Mouse (Mus musculus): ENCODE measurements around the gene Dse.

Dse gene

DNA sequence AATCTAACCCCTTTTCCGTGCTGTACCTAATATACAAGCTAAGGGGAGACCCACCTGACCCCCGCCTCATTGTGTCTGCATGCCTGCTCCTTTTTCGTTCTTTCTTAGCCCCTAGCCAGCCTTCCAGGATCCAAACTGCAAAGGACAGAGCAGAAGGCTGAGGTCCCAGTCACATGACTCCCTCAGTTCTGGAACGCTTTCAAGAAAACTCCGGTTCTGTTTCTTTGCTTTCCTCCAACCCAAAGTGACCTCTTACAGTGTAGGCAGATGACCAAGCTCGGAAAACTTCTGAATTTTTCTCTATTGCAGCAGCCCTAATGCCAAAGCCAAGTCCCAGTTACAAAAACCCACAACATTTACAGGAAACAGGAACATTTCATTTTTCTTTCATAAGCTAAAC lies 79.1 kb downstream of the Dse start:
- peak; percentile 95 for DNase-seq

DNA sequence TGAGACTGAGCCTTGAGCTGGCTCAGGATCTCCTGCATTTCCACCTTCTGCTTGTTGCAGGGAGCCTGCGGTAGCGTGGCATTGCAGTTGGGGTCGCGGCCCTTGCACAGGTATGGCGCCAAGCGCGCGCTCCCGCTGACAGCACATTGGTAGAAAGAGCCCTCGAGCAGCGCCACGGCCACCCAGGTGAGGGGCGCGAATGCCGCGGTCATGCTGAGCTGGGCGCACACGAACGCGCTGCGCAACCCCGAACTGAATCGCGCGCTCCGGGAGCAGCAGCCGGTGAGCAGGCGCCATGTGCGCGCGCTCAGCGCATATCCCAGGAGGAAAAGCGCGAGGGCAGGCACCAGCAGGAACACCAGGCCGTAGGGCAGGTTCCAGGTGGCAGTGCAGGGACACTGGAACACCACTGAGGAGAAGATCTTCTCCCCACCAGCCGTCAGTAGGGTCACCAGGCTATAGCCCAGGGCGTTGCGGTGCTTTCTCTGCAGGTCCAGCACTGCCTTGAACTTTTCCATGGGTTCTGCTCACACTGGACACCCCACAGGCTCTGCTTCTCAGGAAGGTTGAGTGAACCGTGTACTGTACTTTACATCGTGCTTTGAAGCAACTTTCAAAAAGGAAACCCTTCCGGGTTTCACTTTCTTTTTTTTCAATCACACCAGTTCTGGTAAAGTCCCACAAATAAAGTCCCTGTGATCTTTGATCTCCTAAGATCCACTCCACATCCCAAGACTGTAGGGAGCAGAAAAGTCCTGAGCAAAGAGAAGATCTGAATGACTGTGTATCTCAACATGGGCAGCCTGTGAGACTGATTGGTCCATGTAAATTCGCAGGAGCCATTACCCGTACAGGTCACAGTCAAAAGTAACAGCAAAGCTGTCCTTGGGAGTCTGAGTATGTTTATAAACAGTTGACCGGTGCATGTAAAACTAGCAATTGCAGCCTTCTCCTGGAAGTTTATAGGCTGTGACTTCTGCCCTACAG lies 79.8 kb downstream of the Dse start, which contains the start of gene Calhm6:
TSS of gene Calhm6 (minus strand) at position 593 of the 987 bp plus-strand sequence.
- peak; percentile 93 for DNase-seq

DNA sequence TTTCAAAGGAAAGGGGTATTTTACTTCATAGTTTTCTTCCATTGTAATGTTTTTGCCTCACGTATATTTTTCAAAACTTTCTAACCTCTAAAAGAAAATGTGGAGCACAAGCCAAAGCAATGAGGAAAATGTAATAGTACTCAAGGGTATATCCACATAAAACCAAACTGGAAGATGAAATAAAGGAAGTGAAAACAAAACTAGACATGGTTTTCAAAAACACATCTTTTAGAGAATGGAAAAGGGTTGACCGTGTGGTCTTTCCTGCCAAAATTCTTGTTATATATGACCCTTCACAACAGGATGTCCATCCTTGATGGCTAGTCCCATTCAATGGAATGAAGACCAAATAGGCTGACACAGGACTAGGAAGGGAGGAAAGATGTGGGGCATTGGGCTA lies 89.1 kb downstream of the Dse start:
- no peak for DNase-seq

DNA sequence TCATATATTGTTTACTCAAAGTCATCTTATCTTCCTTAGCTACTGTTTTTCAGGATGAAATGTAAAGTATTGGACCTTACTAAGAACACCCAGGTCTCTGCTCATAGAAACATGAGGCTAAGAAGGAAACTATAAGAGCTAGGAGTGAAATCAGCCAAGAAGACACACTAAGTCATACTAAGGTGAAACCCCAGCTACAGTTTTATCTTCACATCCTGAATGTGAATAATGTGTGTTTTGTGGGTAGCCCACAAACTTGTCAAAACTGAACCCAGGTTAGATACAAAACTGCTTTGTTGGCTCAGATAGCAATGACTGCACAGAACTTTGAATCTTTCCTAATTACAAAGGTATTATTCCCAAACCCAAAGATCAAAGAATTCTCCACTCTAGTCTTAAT lies 89.7 kb downstream of the Dse start:
- DNase-seq = no peak

DNA sequence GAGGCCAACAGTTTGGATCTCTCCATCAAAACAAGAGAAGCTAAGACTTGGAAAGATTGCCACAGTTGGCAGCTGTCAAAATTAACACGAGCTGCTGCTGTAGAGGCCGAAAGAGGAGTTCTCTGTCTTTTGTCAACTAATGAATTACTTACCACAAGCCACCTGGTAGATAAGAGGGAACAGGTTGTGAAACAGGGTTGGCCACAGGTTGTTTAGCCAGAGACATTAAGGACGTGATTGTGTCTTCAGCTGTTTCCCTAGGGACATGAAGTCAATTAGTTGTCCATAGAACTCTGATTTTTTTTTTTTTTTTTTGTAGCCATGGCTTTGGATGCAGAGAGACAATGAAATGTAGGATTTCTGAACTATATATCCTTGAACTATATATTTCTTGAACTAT lies 90.4 kb downstream of the Dse start:
- DNase-seq = no peak

DNA sequence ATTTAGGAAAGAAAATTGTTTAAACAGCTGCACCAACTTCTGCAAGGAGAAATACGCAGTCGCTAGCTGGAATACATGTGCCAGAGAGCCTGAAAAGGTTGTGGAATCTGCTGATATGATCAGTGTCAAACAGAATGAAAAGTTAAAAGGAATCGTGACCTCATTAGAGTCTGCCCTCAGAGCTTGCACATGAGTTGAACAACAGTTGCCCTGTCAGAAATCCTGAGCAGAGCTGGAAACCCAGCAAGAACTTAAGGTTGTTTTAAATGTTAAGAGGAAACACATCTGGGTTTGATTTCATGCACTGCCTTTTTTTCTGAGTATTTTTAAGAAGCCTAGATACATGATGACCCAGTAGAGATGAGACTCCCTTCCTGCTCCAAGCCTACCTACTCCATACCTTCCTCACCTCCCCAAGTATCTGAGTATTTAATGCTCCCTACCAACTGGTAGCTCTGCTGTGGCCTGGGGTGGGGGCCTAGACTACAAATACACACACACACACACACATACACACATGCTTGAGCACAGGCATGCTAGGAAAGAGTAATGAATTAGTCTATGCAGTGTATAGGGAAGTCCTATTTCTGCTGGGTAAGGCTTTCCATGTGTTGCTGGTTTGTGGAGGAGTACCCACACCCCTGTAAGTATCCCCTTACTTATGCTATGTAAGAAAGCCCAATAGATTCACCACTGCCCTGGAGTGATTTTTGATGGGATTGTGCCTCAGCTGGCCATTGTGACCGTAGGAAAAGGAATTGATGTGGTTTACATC lies 95.4 kb downstream of the Dse start:
- DNase-seq = no peak

DNA sequence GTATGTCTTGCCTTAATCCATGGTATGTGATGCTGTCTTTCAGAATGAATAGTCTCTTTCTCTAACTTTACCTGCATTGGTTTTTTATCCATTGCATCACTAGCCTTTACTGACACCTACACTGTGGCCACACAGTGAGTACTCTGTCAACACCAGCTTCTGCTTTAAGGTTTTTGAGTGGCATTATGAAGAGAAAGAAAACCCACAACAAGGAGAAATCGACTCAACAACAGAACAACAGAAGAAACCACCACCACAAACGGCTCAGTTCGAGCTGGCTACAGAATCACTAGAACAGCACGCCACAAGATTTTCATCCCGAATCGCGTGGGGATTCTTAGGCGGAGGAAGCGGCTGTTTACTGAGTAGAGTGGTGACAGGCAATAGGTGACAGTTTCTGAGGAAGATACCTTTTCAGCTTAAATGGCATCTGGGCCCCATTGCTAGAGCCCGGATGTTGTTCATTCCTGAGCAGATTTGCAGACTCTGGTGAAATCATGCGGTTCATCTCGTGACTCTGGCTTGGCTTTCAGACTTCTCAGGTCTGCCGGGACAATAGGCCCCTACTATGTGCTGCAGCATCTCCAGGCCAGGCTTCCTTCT lies 96.6 kb downstream of the Dse start:
- DNase-seq = no peak

All from heart, adult 11 months (tissue).